Mouse (Mus musculus) embryonic facial prominence, embryonic 11.5 days (tissue): Measurements from ENCODE around the gene Klhl7. TPM values are rescaled to one million over a fixed set of nuclear protein-coding genes. Genes with fewer than 3 reads are reported as not detected.
A peak's percentile ranks its signal among the peaks of the same experiment; 100 is the strongest.

Experiments
- ATAC-seq: fragments of 200-750 bp; cut with Nextera tagmentation; replicated peaks from 2 replicates; pipeline ENCODE4 v1.8.0; 2017; ENCODE audit warnings: low read depth; ENCODE audit not compliant: insufficient number of reproducible peaks, low FRiP score, low TSS enrichment
- DNase-seq: peaks from one replicate; pipeline ENCODE4 v3.0.0-alpha.2; 2015; ENCODE audit warnings: low spot score
- H3K27ac ChIP-seq: fragments of 300-500 bp; sonication (generic); replicated peaks from 2 replicates; pipeline ENCODE4 v1.5.1; 2014; ENCODE audit warnings: mild to moderate bottlenecking, low read depth, low read length, control low read depth
- H3K27me3 ChIP-seq: fragments of 300-500 bp; sonication (generic); 2 replicates; pipeline ENCODE4 v1.6.1; 2014; ENCODE audit warnings: mild to moderate bottlenecking, low read length, moderate library complexity, mixed read lengths; ENCODE audit not compliant: control insufficient read depth, insufficient read depth
- H3K36me3 ChIP-seq: fragments of 300-500 bp; sonication (generic); replicated peaks from 2 replicates; pipeline ENCODE4 v1.6.1; 2014; ENCODE audit warnings: low read depth, mild to moderate bottlenecking, low read length, moderate library complexity, mixed read lengths; ENCODE audit not compliant: control insufficient read depth, insufficient read depth
- H3K4me1 ChIP-seq: fragments of 300-500 bp; sonication (generic); 2 replicates; pipeline ENCODE4 v1.6.1; 2014; ENCODE audit warnings: low read length, mixed read lengths; ENCODE audit not compliant: control insufficient read depth, insufficient read depth
- H3K4me2 ChIP-seq: fragments of 300-500 bp; sonication (generic); 2 replicates; pipeline ENCODE4 v1.6.1; 2014; ENCODE audit warnings: low read depth, mild to moderate bottlenecking, control low read depth, low read length, moderate library complexity
- H3K4me3 ChIP-seq: fragments of 300-500 bp; sonication (generic); 2 replicates; pipeline ENCODE4 v1.5.1; 2014; ENCODE audit warnings: low read depth, low read length, control low read depth
- H3K9ac ChIP-seq: fragments of 300-500 bp; sonication (generic); replicated peaks from 2 replicates; pipeline ENCODE4 v1.6.1; 2014; ENCODE audit warnings: mild to moderate bottlenecking, control low read depth, low read length
- H3K9me3 ChIP-seq: fragments of 300-500 bp; sonication (generic); replicated peaks from 2 replicates; pipeline ENCODE4 v1.6.1; 2016; ENCODE audit warnings: mild to moderate bottlenecking, low read length, inconsistent platforms, mixed read lengths; ENCODE audit not compliant: control insufficient read depth
- WGBS: fragments of 180-500 bp; shearing (Covaris S2); extraction: QIAGEN DNeasy Blood & Tissue Kit; methylation state at CpG from one replicate; pipeline ENCODE4 v1.1.7; 2014; 5-methylcytosine and 5-hydroxymethylcytosine counted together
- polyA plus RNA-seq: library from polyadenylated mRNA; unstranded; fragments of >200 nt; fragmentation: Nextera tagmentation; extraction: Ambion mirVana; gene quantifications from 2 replicates; pipeline ENCODE4 v1.2.1, GENCODE M21; 2014

Gene Klhl7
- polyA plus RNA-seq = 84.7 and 87.5 TPM in 2 replicates

DNA sequence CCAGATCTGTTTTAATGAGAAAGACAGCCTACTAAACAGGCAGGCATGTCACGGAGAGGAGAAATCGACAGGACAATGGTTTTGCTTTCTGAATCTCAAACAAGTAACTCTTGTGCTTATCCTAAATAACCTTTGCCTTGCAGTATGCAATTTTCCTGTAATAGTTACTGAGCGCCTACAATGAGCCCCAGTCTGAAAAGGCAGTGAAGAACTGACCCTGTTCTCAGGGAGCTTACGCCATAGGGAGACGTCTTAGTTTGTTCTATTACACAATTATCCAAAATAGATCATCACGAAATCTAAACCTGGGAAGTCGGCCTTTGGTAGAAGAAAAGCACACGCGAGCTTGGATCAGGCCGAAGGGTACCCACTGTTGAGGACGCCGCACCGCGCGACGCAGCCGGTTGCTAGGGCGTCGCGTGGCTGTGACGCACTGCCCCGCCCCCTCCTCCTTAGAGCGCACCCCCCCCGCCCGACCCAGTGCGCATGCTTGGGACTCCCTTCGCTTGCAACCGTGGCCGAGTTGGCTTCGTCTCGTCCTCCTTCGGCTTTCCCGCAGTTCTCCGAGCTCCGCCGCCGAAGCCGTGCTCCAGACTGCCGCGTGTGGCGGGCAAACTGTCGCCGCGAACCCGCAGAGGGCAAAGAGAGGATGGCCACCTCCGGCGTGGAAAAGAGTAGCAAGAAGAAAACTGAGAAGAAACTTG lies at the start of gene Klhl7:
Klhl7 (plus strand) TSS at position 500 of the 704 bp plus-strand sequence.
- Histone ChIP-seq H3K27me3 (no peaks in the 10 kb centered on the region), H3K4me3 (peak within 1 kb of the TSS; percentile 77), H3K4me1 (no peaks in the 10 kb centered on the region), H3K9me3 (no peaks in the 10 kb centered on the region), H3K36me3 (no peaks in the 10 kb centered on the region), H3K4me2 (peak within 1 kb of the TSS; percentile 62), H3K27ac (peak within 1 kb of the TSS; percentile 80), H3K9ac (peak within 1 kb of the TSS; percentile 83)
- DNase-seq (peak; percentile 95), ATAC-seq (peak; percentile 92)
- 1% methylated on average over 43 of the region's 47 CpGs for WGBS

DNA sequence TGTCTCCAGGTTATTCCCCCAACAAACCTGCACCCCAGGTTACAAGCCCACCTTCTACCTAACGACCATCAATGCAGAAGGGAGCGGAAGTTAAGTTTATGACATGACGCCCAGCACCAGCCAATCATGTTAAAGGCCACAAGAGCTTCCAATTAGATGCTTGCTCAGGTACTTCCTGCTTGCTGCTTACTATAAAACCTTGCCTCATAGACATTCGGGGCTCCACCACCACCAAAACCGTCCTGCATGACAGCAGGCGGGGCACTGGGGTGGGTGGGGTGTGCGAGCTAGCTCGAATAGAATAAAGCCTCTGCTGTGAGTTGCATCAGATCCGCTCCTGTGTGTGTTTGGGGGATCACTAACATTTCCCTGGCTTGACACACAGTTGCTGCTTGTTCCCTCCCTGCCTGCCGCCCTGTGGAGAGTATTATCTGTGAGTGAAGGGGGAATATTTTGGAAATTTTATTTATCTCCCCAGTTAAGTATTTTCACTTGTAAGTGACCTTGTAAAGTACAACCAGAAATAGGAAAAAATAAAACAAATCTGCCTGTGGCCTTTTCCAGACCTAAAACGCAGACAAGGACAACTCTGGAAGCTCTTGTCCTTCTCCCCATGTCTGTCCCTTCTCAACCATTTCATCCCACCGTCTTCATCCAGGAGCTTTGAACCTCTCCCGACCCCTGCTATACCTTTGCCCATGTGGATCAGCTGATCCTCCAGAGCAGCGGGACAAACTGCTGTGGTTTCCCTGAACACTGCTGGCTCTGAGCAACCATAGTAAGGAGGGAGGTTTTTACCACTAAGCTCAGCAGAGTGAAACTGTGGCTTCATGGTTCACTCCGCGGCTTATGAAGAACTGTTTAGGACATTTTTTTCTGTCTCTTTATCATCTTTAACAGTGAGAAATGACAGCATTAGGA lies 48.4 kb upstream of the Klhl7 start:
- no peak for DNase-seq
- Histone ChIP-seq H3K4me1 (no peaks in the 10 kb centered on the region), H3K27me3 (no peaks in the 10 kb centered on the region), H3K4me3 (no peak overlapping the region), H3K27ac (no peak overlapping the region), H3K9ac (no peak overlapping the region), H3K9me3 (no peaks in the 10 kb centered on the region), H3K36me3 (no peaks in the 10 kb centered on the region), H3K4me2 (no peak overlapping the region)
- WGBS = 67% methylated on average over 16 of the region's 16 CpGs
- no peak for ATAC-seq

DNA sequence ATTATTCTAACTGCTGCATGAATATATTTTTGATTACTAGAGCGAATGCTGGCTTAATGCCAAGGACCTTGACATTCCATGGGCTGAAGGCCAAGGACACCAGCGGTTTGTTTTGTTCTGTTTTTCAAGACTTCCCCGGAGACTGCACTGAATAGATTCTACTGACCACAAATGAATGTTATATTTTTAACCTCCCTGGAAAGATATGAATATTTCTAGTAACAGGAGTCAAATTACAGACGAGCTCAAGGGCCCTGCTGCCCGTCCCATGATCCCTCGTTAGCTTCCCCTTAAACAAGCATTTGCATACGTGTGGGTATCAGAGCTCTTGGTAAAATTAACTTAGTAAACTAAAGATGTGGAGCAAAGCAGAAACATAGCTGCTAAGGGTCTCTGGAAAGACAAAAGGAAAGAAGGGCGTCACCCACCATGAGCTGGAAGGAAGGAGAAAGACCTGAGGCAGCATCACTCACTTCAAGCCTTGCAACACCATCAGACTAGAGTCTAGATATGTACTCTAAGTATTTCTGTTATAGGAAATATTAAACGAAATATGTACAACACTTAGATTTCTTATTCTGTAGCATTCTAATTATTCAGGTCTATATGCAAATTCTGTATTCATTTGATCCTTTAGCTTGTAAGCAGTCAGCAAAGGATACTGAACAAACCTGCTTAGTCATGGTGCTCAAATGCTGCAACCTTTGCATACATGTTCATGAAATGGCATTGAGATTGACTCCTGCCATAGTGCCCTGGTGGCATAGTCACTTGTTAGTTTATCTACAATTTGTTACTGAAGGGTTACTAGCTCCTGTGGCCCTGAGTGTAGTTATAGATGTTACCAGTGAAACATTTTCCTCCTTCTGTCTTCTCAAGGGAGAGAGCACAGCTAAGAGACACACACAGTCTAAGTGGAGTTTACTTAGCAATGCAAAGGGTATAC lies 46.9 kb upstream of the Klhl7 start:
- no peaks in the 10 kb centered on the region for H3K36me3 ChIP-seq
- H3K4me3 ChIP-seq = no peak overlapping the region
- H3K27me3 ChIP-seq = no peaks in the 10 kb centered on the region
- H3K9ac ChIP-seq = no peak overlapping the region
- no peaks in the 10 kb centered on the region for H3K4me1 ChIP-seq
- no peak overlapping the region for H3K27ac ChIP-seq
- no peak for ATAC-seq
- WGBS = 71% methylated on average over 9 of the region's 9 CpGs
- no peak for DNase-seq
- H3K9me3 ChIP-seq = no peaks in the 10 kb centered on the region
- H3K4me2 ChIP-seq = no peak overlapping the region

DNA sequence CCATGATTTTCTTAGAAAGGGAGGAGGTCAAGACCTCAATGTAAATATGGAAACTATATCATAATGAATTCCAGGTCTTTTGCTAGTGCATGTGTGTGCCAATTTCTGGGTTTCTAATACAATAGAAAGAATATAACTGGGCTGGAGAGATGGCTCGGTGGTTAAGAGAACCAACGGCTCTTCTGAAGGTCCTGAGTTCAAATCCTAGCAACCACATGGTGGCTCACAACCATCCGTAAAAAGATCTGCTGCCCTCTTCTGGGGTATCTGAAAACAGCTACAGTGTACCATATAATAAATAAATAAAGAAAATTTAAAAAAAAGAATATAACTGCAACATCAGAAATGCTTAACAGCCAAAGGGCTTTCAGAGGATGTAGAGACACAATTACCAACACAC lies 46.0 kb upstream of the Klhl7 start:
- H3K4me1 ChIP-seq = no peaks in the 10 kb centered on the region
- H3K9me3 ChIP-seq = no peaks in the 10 kb centered on the region
- ATAC-seq (no peak), DNase-seq (no peak)
- no peaks in the 10 kb centered on the region for H3K36me3 ChIP-seq
- WGBS = 97% methylated on average over 3 of the region's 3 CpGs
- no peak overlapping the region for H3K4me2 ChIP-seq
- no peak overlapping the region for H3K27ac ChIP-seq
- no peak overlapping the region for H3K4me3 ChIP-seq
- no peaks in the 10 kb centered on the region for H3K27me3 ChIP-seq
- no peak overlapping the region for H3K9ac ChIP-seq

DNA sequence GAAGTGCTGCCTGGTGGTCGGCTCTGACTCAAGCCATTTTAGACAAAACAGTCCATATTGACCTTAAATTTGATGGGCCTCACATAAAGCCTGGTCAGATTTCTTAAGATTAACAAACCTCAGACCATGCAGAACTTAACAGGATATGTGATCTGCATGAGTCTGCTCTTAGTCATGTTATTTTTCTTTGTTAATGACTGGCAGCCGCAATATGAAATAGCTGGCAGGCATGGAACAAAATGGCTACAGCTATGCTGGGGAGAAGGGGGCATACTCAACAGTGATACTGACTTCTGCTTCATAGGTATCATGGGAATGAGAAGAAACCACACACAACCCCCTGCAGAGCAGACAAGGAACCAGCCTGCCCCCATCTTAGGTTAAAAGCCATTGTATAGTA lies 43.5 kb upstream of the Klhl7 start:
- no peaks in the 10 kb centered on the region for H3K36me3 ChIP-seq
- H3K4me2 ChIP-seq = no peak overlapping the region
- no peaks in the 10 kb centered on the region for H3K9me3 ChIP-seq
- no peak overlapping the region for H3K27ac ChIP-seq
- H3K4me3 ChIP-seq = no peak overlapping the region
- DNase-seq (no peak), ATAC-seq (no peak)
- no peaks in the 10 kb centered on the region for H3K4me1 ChIP-seq
- WGBS = 82% methylated on average over 2 of the region's 2 CpGs
- H3K9ac ChIP-seq = no peak overlapping the region
- no peaks in the 10 kb centered on the region for H3K27me3 ChIP-seq

DNA sequence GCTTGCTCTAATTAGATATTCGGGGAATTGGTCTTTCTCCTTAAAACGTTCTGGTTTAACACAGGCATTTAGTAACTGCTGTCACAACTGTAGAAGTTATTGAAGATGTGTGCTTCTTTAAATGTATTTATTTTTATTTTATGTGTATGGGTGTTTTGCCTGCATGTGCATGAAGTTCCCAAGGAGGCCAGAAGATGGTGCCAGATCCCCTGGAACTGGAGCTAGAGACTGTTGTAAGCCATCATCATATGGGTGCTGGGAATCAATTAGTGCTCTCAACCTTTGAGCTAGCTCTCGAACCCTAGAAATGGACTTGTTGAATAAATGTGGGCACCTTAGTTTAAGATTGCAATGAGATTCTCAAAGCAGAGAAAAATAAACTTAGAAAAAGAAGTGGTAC lies 42.8 kb upstream of the Klhl7 start:
- no peaks in the 10 kb centered on the region for H3K4me1 ChIP-seq
- WGBS = 71% methylated on average over 3 of the region's 3 CpGs
- no peak overlapping the region for H3K4me3 ChIP-seq
- H3K9me3 ChIP-seq = no peaks in the 10 kb centered on the region
- ATAC-seq = no peak
- DNase-seq = no peak
- no peaks in the 10 kb centered on the region for H3K36me3 ChIP-seq
- H3K27ac ChIP-seq = no peak overlapping the region
- no peaks in the 10 kb centered on the region for H3K27me3 ChIP-seq
- no peak overlapping the region for H3K9ac ChIP-seq
- no peak overlapping the region for H3K4me2 ChIP-seq

DNA sequence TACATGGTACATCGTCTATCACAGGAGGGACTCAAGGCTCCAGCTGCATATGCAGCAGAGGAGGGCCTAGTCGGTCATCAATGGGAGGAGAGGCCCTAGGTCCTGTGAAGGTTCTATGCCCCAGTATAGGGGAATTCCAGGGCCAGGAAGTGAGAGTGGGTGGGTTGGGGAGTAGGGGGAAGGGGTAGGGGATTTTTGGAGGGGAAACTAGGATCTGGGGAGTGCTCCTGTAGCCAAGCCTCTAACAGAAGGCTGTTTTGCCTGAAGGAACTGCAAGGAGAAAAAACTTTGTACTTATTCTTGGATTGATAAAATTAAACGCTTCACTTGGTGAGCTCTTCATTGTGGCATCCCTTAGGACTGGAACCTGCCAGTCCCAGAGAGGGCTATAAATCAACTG lies 39.5 kb upstream of the Klhl7 start:
- ATAC-seq (no peak), DNase-seq (no peak)
- H3K27me3 ChIP-seq = no peaks in the 10 kb centered on the region
- 69% methylated on average over 3 of the region's 3 CpGs for WGBS
- no peaks in the 10 kb centered on the region for H3K4me1 ChIP-seq
- no peak overlapping the region for H3K27ac ChIP-seq
- no peaks in the 10 kb centered on the region for H3K9me3 ChIP-seq
- no peak overlapping the region for H3K9ac ChIP-seq
- H3K4me3 ChIP-seq = no peak overlapping the region
- H3K4me2 ChIP-seq = no peak overlapping the region
- H3K36me3 ChIP-seq = no peaks in the 10 kb centered on the region
